Mouse (Mus musculus): ENCODE results near the gene Syce3. TPM values are rescaled to one million over a fixed set of nuclear protein-coding genes. Genes with fewer than 3 reads are reported as not detected.

Syce3 gene
- not detected in 2 replicates for polyA plus RNA-seq (2015; fragmentation: Nextera tagmentation; extraction: Ambion mirVana)

- Histone ChIP-seq H3K4me2 (no peak within 1 kb of the TSS), H3K9ac (no peak within 1 kb of the TSS), H3K4me3 (no peak within 1 kb of the TSS), H3K36me3 (no peaks in the 10 kb centered on the region), H3K27me3 (no peaks in the 10 kb centered on the region), H3K4me1 (no peaks in the 10 kb centered on the region), H3K9me3 (no peaks in the 10 kb centered on the region), H3K27ac (no peak within 1 kb of the TSS)
- WGBS, result 84% methylated on average over 22 of the region's 24 CpGs
- no peak for ATAC-seq (ENCODE audit: insufficient number of reproducible peaks, low FRiP score, low TSS enrichment, low read depth)
Observed at GRCm38 (mm10) chr15:89410118-89410517, at the start of gene Syce3. Syce3 (minus strand) TSS chr15:89410503.

GRCm38 (mm10) chr15:89459821-89460220 lies 49.5 kb upstream of the Syce3 start:
- no peaks in the 10 kb centered on the region for H3K4me1 ChIP-seq
- no peak for ATAC-seq (ENCODE audit: insufficient number of reproducible peaks, low FRiP score, low TSS enrichment, low read depth)
- no peaks in the 10 kb centered on the region for H3K9me3 ChIP-seq
- WGBS, result 76% methylated on average over 7 of the region's 7 CpGs
- H3K4me3 ChIP-seq, result no peak overlapping the region
- no peak overlapping the region for H3K4me2 ChIP-seq
- peaks cover 12% of the 10 kb centered on the region for H3K27me3 ChIP-seq
- no peak overlapping the region for H3K27ac ChIP-seq
- H3K36me3 ChIP-seq, result no peaks in the 10 kb centered on the region
- H3K9ac ChIP-seq, result no peak overlapping the region

- no peaks in the 10 kb centered on the region for H3K9me3 ChIP-seq
Observed at GRCm38 (mm10) chr15:89458942-89459341, 48.6 kb upstream of the Syce3 start.

GRCm38 (mm10) chr15:89455642-89456041 lies 45.3 kb upstream of the Syce3 start:
- Histone ChIP-seq H3K9ac (no peak overlapping the region), H3K27ac (no peak overlapping the region), H3K4me1 (peaks cover 13% of the 10 kb centered on the region), H3K27me3 (peaks cover 38% of the 10 kb centered on the region), H3K9me3 (no peaks in the 10 kb centered on the region), H3K36me3 (no peaks in the 10 kb centered on the region), H3K4me3 (no peak overlapping the region), H3K4me2 (no peak overlapping the region)
- 69% methylated on average over 6 of the region's 6 CpGs for WGBS
- no peak for ATAC-seq (ENCODE audit: insufficient number of reproducible peaks, low FRiP score, low TSS enrichment, low read depth)

More at GRCm38 (mm10) chr15:89458942-89459341, 48.6 kb upstream of the Syce3 start:
- Histone ChIP-seq H3K4me2 (no peak overlapping the region), H3K4me1 (peaks cover 7% of the 10 kb centered on the region), H3K27ac (no peak overlapping the region), H3K36me3 (no peaks in the 10 kb centered on the region), H3K9ac (no peak overlapping the region), H3K4me3 (no peak overlapping the region), H3K27me3 (peaks cover 21% of the 10 kb centered on the region)
- no peak for ATAC-seq (ENCODE audit: insufficient number of reproducible peaks, low FRiP score, low TSS enrichment, low read depth)
- WGBS, result 89% methylated on average over 15 of the region's 15 CpGs

GRCm38 (mm10) chr15:89454857-89455256 lies 44.6 kb upstream of the Syce3 start:
- no peaks in the 10 kb centered on the region for H3K9me3 ChIP-seq
- no peak overlapping the region for H3K4me3 ChIP-seq
- no peak for ATAC-seq (ENCODE audit: insufficient number of reproducible peaks, low FRiP score, low TSS enrichment, low read depth)
- H3K27ac ChIP-seq, result no peak overlapping the region
- no peaks in the 10 kb centered on the region for H3K36me3 ChIP-seq
- peaks cover 38% of the 10 kb centered on the region for H3K27me3 ChIP-seq
- H3K4me2 ChIP-seq, result no peak overlapping the region
- H3K4me1 ChIP-seq, result peaks cover 13% of the 10 kb centered on the region
- H3K9ac ChIP-seq, result no peak overlapping the region
- 20% methylated on average over 5 of the region's 6 CpGs for WGBS

- peak within 1 kb of the TSS; percentile 46 for H3K4me3 ChIP-seq
- H3K36me3 ChIP-seq, result no peaks in the 10 kb centered on the region
- peaks cover 38% of the 10 kb centered on the region for H3K27me3 ChIP-seq
- ATAC-seq (ENCODE audit: insufficient number of reproducible peaks, low FRiP score, low TSS enrichment, low read depth), result no peak
- peaks cover 13% of the 10 kb centered on the region for H3K4me1 ChIP-seq
- no peaks in the 10 kb centered on the region for H3K9me3 ChIP-seq
- H3K9ac ChIP-seq, result no peak within 1 kb of the TSS
- H3K4me2 ChIP-seq, result peak within 1 kb of the TSS; percentile 85
- H3K27ac ChIP-seq, result no peak within 1 kb of the TSS
- under 1% methylated on average over 53 of the region's 53 CpGs for WGBS
Observed at GRCm38 (mm10) chr15:89453865-89454478, 43.7 kb upstream of the Syce3 start, which contains the start of gene Mapk8ip2. Mapk8ip2 (plus strand) TSS chr15:89453913.

- no peak for ATAC-seq (ENCODE audit: insufficient number of reproducible peaks, low FRiP score, low TSS enrichment, low read depth)
- Histone ChIP-seq H3K9me3 (no peaks in the 10 kb centered on the region), H3K27ac (no peak overlapping the region), H3K4me1 (peaks cover 13% of the 10 kb centered on the region), H3K9ac (no peak overlapping the region), H3K4me2 (peak overlapping the region; percentile 85), H3K4me3 (peak overlapping the region; percentile 46), H3K36me3 (no peaks in the 10 kb centered on the region), H3K27me3 (peaks cover 38% of the 10 kb centered on the region)
- WGBS, result 5% methylated on average over 24 of the region's 24 CpGs
Observed at GRCm38 (mm10) chr15:89452906-89453864, 42.9 kb upstream of the Syce3 start.

- Histone ChIP-seq H3K9ac (no peak overlapping the region), H3K4me2 (no peak overlapping the region), H3K4me3 (no peak overlapping the region), H3K27ac (no peak overlapping the region), H3K27me3 (no peaks in the 10 kb centered on the region), H3K36me3 (no peaks in the 10 kb centered on the region), H3K4me1 (no peaks in the 10 kb centered on the region), H3K9me3 (no peaks in the 10 kb centered on the region)
- ATAC-seq (ENCODE audit: insufficient number of reproducible peaks, low FRiP score, low TSS enrichment, low read depth), result no peak
- 42% methylated on average over 8 of the region's 8 CpGs for WGBS
Observed at GRCm38 (mm10) chr15:89442486-89443070, 32.3 kb upstream of the Syce3 start.

GRCm38 (mm10) chr15:89435878-89436277 lies 25.6 kb upstream of the Syce3 start:
- Histone ChIP-seq H3K4me1 (no peaks in the 10 kb centered on the region), H3K4me3 (no peak overlapping the region), H3K9me3 (no peaks in the 10 kb centered on the region), H3K36me3 (no peaks in the 10 kb centered on the region), H3K27ac (no peak overlapping the region), H3K4me2 (no peak overlapping the region), H3K9ac (no peak overlapping the region), H3K27me3 (no peaks in the 10 kb centered on the region)
- ATAC-seq (ENCODE audit: insufficient number of reproducible peaks, low FRiP score, low TSS enrichment, low read depth), result no peak
- WGBS, result 83% methylated on average over 5 of the region's 5 CpGs

- no peaks in the 10 kb centered on the region for H3K9me3 ChIP-seq
- H3K27ac ChIP-seq, result no peak overlapping the region
- H3K36me3 ChIP-seq, result no peaks in the 10 kb centered on the region
- H3K4me1 ChIP-seq, result peaks cover 4% of the 10 kb centered on the region; the same call in 1 of the 2 replicates
- no peak overlapping the region for H3K9ac ChIP-seq
- H3K27me3 ChIP-seq, result no peaks in the 10 kb centered on the region
- WGBS, result 60% methylated on average over 3 of the region's 3 CpGs
- ATAC-seq (ENCODE audit: insufficient number of reproducible peaks, low FRiP score, low TSS enrichment, low read depth), result no peak
- H3K4me3 ChIP-seq, result no peak overlapping the region
- no peak overlapping the region for H3K4me2 ChIP-seq
Observed at GRCm38 (mm10) chr15:89434136-89434535, 23.8 kb upstream of the Syce3 start.

GRCm38 (mm10) chr15:89432946-89433345 lies 22.6 kb upstream of the Syce3 start:
- Histone ChIP-seq H3K9me3 (no peaks in the 10 kb centered on the region), H3K9ac (no peak overlapping the region), H3K4me2 (no peak overlapping the region), H3K27ac (no peak overlapping the region), H3K4me3 (no peak overlapping the region), H3K36me3 (peaks cover 2% of the 10 kb centered on the region; the same call in 1 of the 2 replicates), H3K27me3 (no peaks in the 10 kb centered on the region), H3K4me1 (peaks cover 12% of the 10 kb centered on the region)
- ATAC-seq (ENCODE audit: insufficient number of reproducible peaks, low FRiP score, low TSS enrichment, low read depth), result no peak
- 73% methylated on average over 4 of the region's 4 CpGs for WGBS

- no peak for ATAC-seq (ENCODE audit: insufficient number of reproducible peaks, low FRiP score, low TSS enrichment, low read depth)
- peaks cover 12% of the 10 kb centered on the region for H3K36me3 ChIP-seq
- no peaks in the 10 kb centered on the region for H3K9me3 ChIP-seq
- peaks cover 12% of the 10 kb centered on the region for H3K4me1 ChIP-seq
- H3K4me3 ChIP-seq, result no peak overlapping the region
- no peaks in the 10 kb centered on the region for H3K27me3 ChIP-seq
- H3K9ac ChIP-seq, result no peak overlapping the region
- 92% methylated on average over 6 of the region's 6 CpGs for WGBS
- no peak overlapping the region for H3K4me2 ChIP-seq
- no peak overlapping the region for H3K27ac ChIP-seq
Observed at GRCm38 (mm10) chr15:89431806-89432205, 21.5 kb upstream of the Syce3 start.

Measured in limb, embryonic 15.5 days (tissue).